Mouse (Mus musculus) embryonic stem cell, embryonic (primary cell): ENCODE measurements around the gene Fbxl4.

Experiments used
- CTCF ChIA-PET, 4 experiments: fragments of 300-600 bp in 2 of 4; fragments of 350-600 bp in 2 of 4; sonication (Branson Sonifier 250); formaldehyde crosslinking; loops; one replicate each; lab custom pipeline; 2022; ENCODE audit warnings: inconsistent platforms in 2 of 4; lab: Charles Lee
- POLR2A ChIA-PET, 4 experiments: fragments of 300-600 bp in 2 of 4; fragments of 350-600 bp in 2 of 4; sonication (Branson Sonifier 250); formaldehyde crosslinking; loops; one replicate each; lab custom pipeline; 2022; ENCODE audit warnings: antibody characterized with exemption in 4 of 4, inconsistent platforms in 1 of 4; lab: Charles Lee

Fbxl4 gene

GRCm38 (mm10) chr4:22420627-22421026 is 63.3 kb downstream of the Fbxl4 start:
- POLR2A ChIA-PET: no interaction called here

GRCm38 (mm10) chr4:22422400-22422799 is 65.1 kb downstream of the Fbxl4 start:
- POLR2A ChIA-PET: interaction anchor here in 1 of 4 experiments (1.1 kb wide), 1 partner anchor 65 kb away, joined by 3 read pairs; the partner anchor contains the start of gene Fbxl4

More at GRCm38 (mm10) chr4:22420627-22421026, 63.3 kb downstream of the Fbxl4 start:
- CTCF ChIA-PET: no interaction called here

GRCm38 (mm10) chr4:22428150-22428549 is 70.8 kb downstream of the Fbxl4 start:
- POLR2A ChIA-PET: interaction anchor here in 1 of 4 experiments (0.5 kb wide), 1 partner anchor 681 kb away, joined by 3 read pairs; no protein-coding TSS in a partner anchor
- CTCF ChIA-PET: no interaction called here

More at GRCm38 (mm10) chr4:22422400-22422799, 65.1 kb downstream of the Fbxl4 start:
- CTCF ChIA-PET: no interaction called here

GRCm38 (mm10) chr4:22469575-22469974 is 112.2 kb downstream of the Fbxl4 start:
- ChIA-PET POLR2A (no interaction called here), CTCF (no interaction called here)

GRCm38 (mm10) chr4:22476967-22477710 is 119.8 kb downstream of the Fbxl4 start:
- ChIA-PET CTCF (interaction anchor here in 2 of 4 experiments (0.6 to 1.8 kb wide), 8 partner anchors 10 to 1677 kb away, joined by 3 to 5 read pairs (median 4); partner anchors contain the start of gene Pou3f2 (in 1 of the 2)), POLR2A (interaction anchor here in 1 of 4 experiments (0.6 to 2.0 kb wide), 2 partner anchors 11 to 459 kb away, joined by 3 to 9 read pairs; partner anchors contain the start of gene Pou3f2)

GRCm38 (mm10) chr4:22477711-22478230 is 120.4 kb downstream of the Fbxl4 start:
- CTCF ChIA-PET: interaction anchor here in 2 of 4 experiments (0.6 to 1.8 kb wide), 8 partner anchors 10 to 1677 kb away, joined by 3 to 5 read pairs (median 4); partner anchors contain the start of gene Pou3f2 (in 1 of the 2)

GRCm38 (mm10) chr4:22478488-22479367 is 121.4 kb downstream of the Fbxl4 start:
- POLR2A ChIA-PET: interaction anchor here in 2 of 4 experiments (0.8 to 2.0 kb wide), 5 partner anchors 9 to 19 kb away, joined by 3 to 9 read pairs (median 3); partner anchors contain the start of gene Pou3f2 (in 1 of the 2)
- CTCF ChIA-PET: interaction anchor here in 1 of 4 experiments (1.1 to 1.8 kb wide), 3 partner anchors 17 to 386 kb away, joined by 3 to 5 read pairs (median 4); no protein-coding TSS in a partner anchor

More at GRCm38 (mm10) chr4:22477711-22478230, 120.4 kb downstream of the Fbxl4 start:
- POLR2A ChIA-PET: interaction anchor here in 1 of 4 experiments (0.6 to 2.0 kb wide), 4 partner anchors 10 to 556 kb away, joined by 3 to 9 read pairs (median 4); partner anchors contain the start of gene Pou3f2

GRCm38 (mm10) chr4:22479368-22480090 is 122.2 kb downstream of the Fbxl4 start:
- ChIA-PET CTCF (interaction anchor here in 1 of 4 experiments (1.4 kb wide), 1 partner anchor 10 kb away, joined by 3 read pairs; no protein-coding TSS in a partner anchor), POLR2A (interaction anchor here in 1 of 4 experiments (1.3 to 2.0 kb wide), 2 partner anchors 8 to 13 kb away, joined by 4 to 9 read pairs; partner anchors contain the start of gene Pou3f2)

GRCm38 (mm10) chr4:22480091-22480857 is 122.9 kb downstream of the Fbxl4 start:
- POLR2A ChIA-PET: interaction anchor here in 1 of 4 experiments (0.7 to 0.9 kb wide), 2 partner anchors 17 to 620 kb away, joined by 3 to 7 read pairs; no protein-coding TSS in a partner anchor
- CTCF ChIA-PET: interaction anchor here in 1 of 4 experiments (1.4 kb wide), 1 partner anchor 9 kb away, joined by 3 read pairs; no protein-coding TSS in a partner anchor

- CTCF ChIA-PET: interaction anchor here in 1 of 4 experiments (1.4 kb wide), 1 partner anchor 8 kb away, joined by 3 read pairs; no protein-coding TSS in a partner anchor
Measured at GRCm38 (mm10) chr4:22480858-22481205, 123.5 kb downstream of the Fbxl4 start.

GRCm38 (mm10) chr4:22482118-22482517 is 124.8 kb downstream of the Fbxl4 start:
- ChIA-PET POLR2A (no interaction called here), CTCF (no interaction called here)

More at GRCm38 (mm10) chr4:22480858-22481205, 123.5 kb downstream of the Fbxl4 start:
- POLR2A ChIA-PET: interaction anchor here in 1 of 4 experiments (0.7 to 0.9 kb wide), 2 partner anchors 17 to 621 kb away, joined by 3 to 7 read pairs; no protein-coding TSS in a partner anchor

GRCm38 (mm10) chr4:22482756-22483280 is 125.5 kb downstream of the Fbxl4 start:
- ChIA-PET CTCF (no interaction called here), POLR2A (no interaction called here)

- ChIA-PET POLR2A (no interaction called here), CTCF (no interaction called here)
Measured at GRCm38 (mm10) chr4:22483548-22483947, 126.2 kb downstream of the Fbxl4 start.
